Mouse (Mus musculus): ENCODE measurements around the gene Zfp36. TPM values are rescaled to one million over a fixed set of nuclear protein-coding genes. Genes with fewer than 3 reads are reported as not detected.

Gene Zfp36
- polyA plus RNA-seq, 1 experiment from 2014 or later, result 29.4 TPM

DNA sequence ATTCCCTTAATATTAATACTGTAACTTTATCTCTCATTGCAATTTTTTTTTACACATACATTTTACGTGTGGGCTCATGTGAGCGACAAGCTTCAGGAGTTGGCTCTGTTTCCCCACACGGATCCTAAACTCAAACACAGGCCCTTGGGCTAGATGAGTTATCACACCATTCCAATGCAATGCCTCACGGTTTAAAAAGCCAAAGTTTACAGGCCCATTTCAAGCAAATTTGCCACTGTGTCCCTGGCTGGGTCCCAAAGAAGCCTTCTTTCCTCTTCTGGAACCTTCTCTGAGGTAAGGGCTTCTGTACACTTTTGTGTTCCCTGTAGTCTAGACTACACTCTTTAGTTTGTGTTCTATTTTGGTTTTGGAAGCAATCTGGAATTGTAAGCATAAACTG is 45.5 kb downstream of the Zfp36 start:
- no peak overlapping the region for H3K4me2 ChIP-seq (replicated peaks; ENCODE audit: low read depth)
- WGBS, result 76% methylated on average over 4 of the region's 4 CpGs
- peaks cover 9% of the 10 kb centered on the region for H3K36me3 ChIP-seq (ENCODE audit: control insufficient read depth, insufficient read depth, low read length)
- no peaks in the 10 kb centered on the region for H3K4me1 ChIP-seq (replicated peaks; ENCODE audit: control insufficient read depth, insufficient read depth)
- no peak overlapping the region for H3K4me3 ChIP-seq (ENCODE audit: low read depth, low read length)
- DNase-seq (ENCODE audit: low spot score), result no peak
- no peak overlapping the region for H3K9ac ChIP-seq (ENCODE audit: low read length)
- H3K27ac ChIP-seq (replicated peaks), result no peak overlapping the region
- TF ChIP-seq CTCF (IDR thresholded peaks at IDR 0.05; ENCODE audit: low read depth), result no peak
- TF ChIP-seq EP300 (optimal IDR thresholded peaks at IDR 0.05), result no peak
- no peaks in the 10 kb centered on the region for H3K27me3 ChIP-seq (ENCODE audit: control insufficient read depth, insufficient read depth, low read length)
- no peaks in the 10 kb centered on the region for H3K9me3 ChIP-seq (ENCODE audit: control insufficient read depth, low read length)
- no peak for ATAC-seq (ENCODE audit: low FRiP score, low TSS enrichment)

DNA sequence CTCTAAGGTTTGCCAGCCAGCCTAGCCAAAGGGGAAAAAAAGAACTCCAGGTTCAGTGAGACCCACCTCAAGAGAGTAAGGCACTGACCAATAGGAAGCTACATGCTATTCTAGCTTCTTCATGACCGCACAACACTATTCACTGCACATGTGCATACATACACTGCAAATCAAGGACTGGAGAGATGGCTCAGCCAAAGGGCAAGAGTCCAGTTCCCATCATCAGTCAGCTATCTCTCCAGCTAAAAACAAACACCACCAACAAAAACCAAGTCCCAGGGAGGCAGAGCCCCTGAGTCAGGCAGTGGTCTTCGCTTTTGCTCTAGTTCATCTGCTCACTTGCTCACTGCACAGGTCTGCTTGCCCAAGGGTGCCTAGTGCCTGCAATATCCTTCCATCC is 51.8 kb downstream of the Zfp36 start:
- Histone ChIP-seq H3K4me3 (ENCODE audit: low read depth, low read length) (no peak overlapping the region), H3K4me1 (replicated peaks; ENCODE audit: control insufficient read depth, insufficient read depth) (no peaks in the 10 kb centered on the region), H3K36me3 (ENCODE audit: control insufficient read depth, insufficient read depth, low read length) (peaks cover 36% of the 10 kb centered on the region), H3K9me3 (ENCODE audit: control insufficient read depth, low read length) (no peaks in the 10 kb centered on the region), H3K27me3 (ENCODE audit: control insufficient read depth, insufficient read depth, low read length) (no peaks in the 10 kb centered on the region), H3K9ac (ENCODE audit: low read length) (no peak overlapping the region), H3K4me2 (replicated peaks; ENCODE audit: low read depth) (no peak overlapping the region), H3K27ac (replicated peaks) (no peak overlapping the region)
- no peak for ATAC-seq (ENCODE audit: low FRiP score, low TSS enrichment)
- 100% methylated on average over 2 of the region's 2 CpGs for WGBS
- no peak for DNase-seq (ENCODE audit: low spot score)
- TF ChIP-seq CTCF (IDR thresholded peaks at IDR 0.05; ENCODE audit: low read depth) (no peak), EP300 (optimal IDR thresholded peaks at IDR 0.05) (no peak)

Other genes with a start within 250 kb of the Zfp36 start
- gene Fbl, start 210.5 kb downstream of the Zfp36 start, polyA plus RNA-seq (2015; fragmentation: Nextera tagmentation; extraction: Ambion mirVana), result 57.1 and 61.6 TPM in 2 replicates
- gene Dyrk1b, start 200.8 kb downstream of the Zfp36 start, polyA plus RNA-seq (2015; fragmentation: Nextera tagmentation; extraction: Ambion mirVana), result 4.6 and 5.7 TPM in 2 replicates
- 4.5 and 4.8 TPM in 2 replicates for gene Eid2, start 112.4 kb downstream of the Zfp36 start, polyA plus RNA-seq (2015; fragmentation: Nextera tagmentation; extraction: Ambion mirVana)
- 7.2 and 7.9 TPM in 2 replicates for gene Eid2b, start 102.5 kb downstream of the Zfp36 start, polyA plus RNA-seq (2015; fragmentation: Nextera tagmentation; extraction: Ambion mirVana)
- 0.22 and 0.33 TPM in 2 replicates for gene Selenov, start 89.1 kb downstream of the Zfp36 start, polyA plus RNA-seq (2015; fragmentation: Nextera tagmentation; extraction: Ambion mirVana)
- 0.92 and 0.96 TPM in 2 replicates for gene Dll3, start 78.0 kb downstream of the Zfp36 start, polyA plus RNA-seq (2015; fragmentation: Nextera tagmentation; extraction: Ambion mirVana)
- gene Timm50, start 68.2 kb downstream of the Zfp36 start, polyA plus RNA-seq (2015; fragmentation: Nextera tagmentation; extraction: Ambion mirVana), result 69.4 and 69.6 TPM in 2 replicates
- 31.5 and 35.7 TPM in 2 replicates for gene Supt5, start 41.5 kb downstream of the Zfp36 start, polyA plus RNA-seq (2015; fragmentation: Nextera tagmentation; extraction: Ambion mirVana)
- gene Rps16, start 29.6 kb downstream of the Zfp36 start, polyA plus RNA-seq (2015; fragmentation: Nextera tagmentation; extraction: Ambion mirVana), result 880 and 955 TPM in 2 replicates
- gene Plekhg2, start 7.7 kb downstream of the Zfp36 start, polyA plus RNA-seq (2015; fragmentation: Nextera tagmentation; extraction: Ambion mirVana), result 13.4 and 15.1 TPM in 2 replicates
- 27.5 and 28.3 TPM in 2 replicates for gene Med29, start 12.5 kb upstream of the Zfp36 start, polyA plus RNA-seq (2015; fragmentation: Nextera tagmentation; extraction: Ambion mirVana)
- gene Paf1, start 12.7 kb upstream of the Zfp36 start, polyA plus RNA-seq (2015; fragmentation: Nextera tagmentation; extraction: Ambion mirVana), result 35.9 and 38.6 TPM in 2 replicates
- 18.9 and 23.1 TPM in 2 replicates for gene Gmfg, start 57.2 kb upstream of the Zfp36 start, polyA plus RNA-seq (2015; fragmentation: Nextera tagmentation; extraction: Ambion mirVana)
- 0.96 and 1.3 TPM in 2 replicates for gene Lrfn1, start 71.7 kb upstream of the Zfp36 start, polyA plus RNA-seq (2015; fragmentation: Nextera tagmentation; extraction: Ambion mirVana)
- not detected in 2 replicates for gene Ifnl2, start 130.2 kb upstream of the Zfp36 start, polyA plus RNA-seq (2015; fragmentation: Nextera tagmentation; extraction: Ambion mirVana)
- gene Ifnl3, start 142.6 kb upstream of the Zfp36 start, polyA plus RNA-seq (2015; fragmentation: Nextera tagmentation; extraction: Ambion mirVana), result not detected in 2 replicates
- gene Sycn, start 160.6 kb upstream of the Zfp36 start, polyA plus RNA-seq (2015; fragmentation: Nextera tagmentation; extraction: Ambion mirVana), result 87.1 and 87.6 TPM in 2 replicates
- 20.1 and 27.2 TPM in 2 replicates for gene Nccrp1, start 167.0 kb upstream of the Zfp36 start, polyA plus RNA-seq (2015; fragmentation: Nextera tagmentation; extraction: Ambion mirVana)
- 9.8 and 12.0 TPM in 2 replicates for gene Samd4b, start 217.9 kb upstream of the Zfp36 start, polyA plus RNA-seq (2015; fragmentation: Nextera tagmentation; extraction: Ambion mirVana)
- gene Pak4, start 217.9 kb upstream of the Zfp36 start, polyA plus RNA-seq (2015; fragmentation: Nextera tagmentation; extraction: Ambion mirVana), result 33.9 and 34.1 TPM in 2 replicates